Mouse (Mus musculus): ENCODE measurements at regions not wholly inside any gene's neighbourhood (a gene's known extent, or its start where the extent isn't known, plus 50 kb on each side); places are given as distances from the start of the nearest gene placed in this dataset.
"Not testable (repeated sequence)": the region's sequence is repeated elsewhere in the genome, so short reads cannot be mapped to it uniquely, and the experiment has no call there.

DNA sequence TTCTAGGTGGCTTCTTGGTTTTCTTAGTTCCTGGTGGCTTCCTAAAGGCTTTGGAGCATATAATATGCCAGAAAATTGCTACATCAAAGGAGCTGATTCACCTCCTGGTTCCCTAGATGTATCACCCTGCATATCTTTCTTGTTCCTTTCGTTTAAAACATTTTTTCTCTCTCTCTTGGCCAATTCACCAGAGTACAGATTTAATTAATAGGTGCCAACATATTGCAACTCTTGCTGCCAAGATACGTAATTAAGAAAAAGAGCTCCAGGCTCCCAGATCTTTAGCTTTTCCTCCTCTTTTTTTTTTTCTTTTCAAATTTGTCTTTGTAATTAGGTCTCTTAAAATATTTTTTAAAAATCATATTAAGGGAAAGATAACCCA is 1714.4 kb upstream of the 5930422O12Rik start:
- Histone ChIP-seq H3K4me3 (ENCODE audit: low read depth, low read length) (no peak overlapping the region), H3K36me3 (ENCODE audit: control insufficient read depth, insufficient read depth, low read length) (no peaks in the 10 kb centered on the region), H3K27ac (ENCODE audit: low read depth) (no peak overlapping the region), H3K27me3 (replicated peaks; ENCODE audit: control insufficient read depth, insufficient read depth, low read length) (no peaks in the 10 kb centered on the region), H3K9me3 (ENCODE audit: control insufficient read depth, low read length) (no peaks in the 10 kb centered on the region), H3K4me1 (replicated peaks; ENCODE audit: control insufficient read depth, insufficient read depth, low read length) (no peaks in the 10 kb centered on the region), H3K4me2 (ENCODE audit: low read length) (no peak overlapping the region), H3K9ac (ENCODE audit: low read length) (no peak overlapping the region)
- ATAC-seq (replicated peaks; ENCODE audit: low FRiP score, low TSS enrichment, low read depth) (no peak), DNase-seq (ENCODE audit: low spot score) (no peak)
- 76% methylated on average over 2 of the region's 2 CpGs for WGBS

DNA sequence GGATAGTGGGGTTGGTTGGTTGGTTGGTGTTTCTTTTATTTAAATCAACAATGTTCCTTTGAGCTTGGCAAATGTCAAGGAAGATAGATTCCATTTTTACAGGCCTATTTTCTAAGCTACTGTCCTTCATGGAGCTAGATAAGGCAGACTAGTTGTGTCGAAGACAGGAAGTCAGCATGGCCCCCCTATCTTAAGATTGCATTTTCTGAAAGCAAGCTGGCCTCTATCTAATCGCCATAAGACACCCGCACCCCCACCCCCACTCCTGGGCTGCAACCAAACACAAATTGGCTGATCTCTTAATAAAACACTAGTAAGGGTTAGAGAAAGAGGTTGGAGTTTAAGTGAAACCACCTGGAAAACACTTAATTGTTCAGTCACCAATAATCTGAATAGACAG is 1708.5 kb upstream of the 5930422O12Rik start:
- 54% methylated on average over 3 of the region's 3 CpGs for WGBS
- DNase-seq (ENCODE audit: low spot score): no peak

DNA sequence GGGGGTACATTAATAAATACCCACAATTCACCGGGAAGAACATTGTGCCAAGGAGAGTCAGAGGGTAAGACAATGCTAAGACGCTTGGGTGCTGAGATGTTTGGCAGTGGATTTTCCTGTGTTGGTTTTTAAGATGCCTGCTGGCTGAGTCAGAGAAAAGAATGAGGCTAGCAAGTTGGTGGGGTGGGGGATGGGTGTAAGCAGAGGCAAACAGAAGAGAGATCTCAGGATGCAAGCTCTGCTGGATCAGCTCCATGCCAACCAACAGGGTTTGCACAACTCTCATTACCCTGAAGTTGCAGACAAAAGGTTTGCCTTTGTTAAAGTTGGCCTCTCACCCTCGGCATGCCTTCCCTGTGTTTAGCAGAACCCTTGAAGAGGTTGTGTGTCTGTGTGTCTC is 1707.9 kb upstream of the 5930422O12Rik start:
- ATAC-seq (replicated peaks; ENCODE audit: low FRiP score, low TSS enrichment, low read depth) (no peak), DNase-seq (ENCODE audit: low spot score) (no peak)
- no peak overlapping the region for H3K27ac ChIP-seq (ENCODE audit: low read depth)

More for the DNA sequence above, 1708.5 kb upstream of the 5930422O12Rik start:
- Histone ChIP-seq H3K27ac (ENCODE audit: low read depth) (no peak overlapping the region), H3K27me3 (replicated peaks; ENCODE audit: control insufficient read depth, insufficient read depth, low read length) (no peaks in the 10 kb centered on the region), H3K4me1 (replicated peaks; ENCODE audit: control insufficient read depth, insufficient read depth, low read length) (no peaks in the 10 kb centered on the region), H3K4me2 (ENCODE audit: low read length) (no peak overlapping the region), H3K9me3 (ENCODE audit: control insufficient read depth, low read length) (no peaks in the 10 kb centered on the region), H3K9ac (ENCODE audit: low read length) (no peak overlapping the region), H3K36me3 (ENCODE audit: control insufficient read depth, insufficient read depth, low read length) (no peaks in the 10 kb centered on the region), H3K4me3 (ENCODE audit: low read depth, low read length) (no peak overlapping the region)
- no peak for ATAC-seq (replicated peaks; ENCODE audit: low FRiP score, low TSS enrichment, low read depth)

GRCm38 (mm10) chr8:31725430-31725829 is 1703.1 kb upstream of the 5930422O12Rik start:
- Histone ChIP-seq H3K9me3 (ENCODE audit: control insufficient read depth, low read length) (no peaks in the 10 kb centered on the region), H3K36me3 (ENCODE audit: control insufficient read depth, insufficient read depth, low read length) (no peaks in the 10 kb centered on the region), H3K4me2 (ENCODE audit: low read length) (no peak overlapping the region), H3K9ac (ENCODE audit: low read length) (no peak overlapping the region), H3K27me3 (replicated peaks; ENCODE audit: control insufficient read depth, insufficient read depth, low read length) (no peaks in the 10 kb centered on the region), H3K27ac (ENCODE audit: low read depth) (no peak overlapping the region), H3K4me3 (ENCODE audit: low read depth, low read length) (no peak overlapping the region), H3K4me1 (replicated peaks; ENCODE audit: control insufficient read depth, insufficient read depth, low read length) (no peaks in the 10 kb centered on the region)
- WGBS: 50% methylated on average over 3 of the region's 3 CpGs
- no peak for DNase-seq (ENCODE audit: low spot score)
- ATAC-seq (replicated peaks; ENCODE audit: low FRiP score, low TSS enrichment, low read depth): no peak

More for the DNA sequence above, 1707.9 kb upstream of the 5930422O12Rik start:
- H3K4me2 ChIP-seq (ENCODE audit: low read length): no peak overlapping the region
- no peak overlapping the region for H3K9ac ChIP-seq (ENCODE audit: low read length)
- no peaks in the 10 kb centered on the region for H3K27me3 ChIP-seq (replicated peaks; ENCODE audit: control insufficient read depth, insufficient read depth, low read length)
- 48% methylated on average over 3 of the region's 3 CpGs for WGBS
- H3K36me3 ChIP-seq (ENCODE audit: control insufficient read depth, insufficient read depth, low read length): no peaks in the 10 kb centered on the region
- H3K9me3 ChIP-seq (ENCODE audit: control insufficient read depth, low read length): no peaks in the 10 kb centered on the region
- no peak overlapping the region for H3K4me3 ChIP-seq (ENCODE audit: low read depth, low read length)
- no peaks in the 10 kb centered on the region for H3K4me1 ChIP-seq (replicated peaks; ENCODE audit: control insufficient read depth, insufficient read depth, low read length)

DNA sequence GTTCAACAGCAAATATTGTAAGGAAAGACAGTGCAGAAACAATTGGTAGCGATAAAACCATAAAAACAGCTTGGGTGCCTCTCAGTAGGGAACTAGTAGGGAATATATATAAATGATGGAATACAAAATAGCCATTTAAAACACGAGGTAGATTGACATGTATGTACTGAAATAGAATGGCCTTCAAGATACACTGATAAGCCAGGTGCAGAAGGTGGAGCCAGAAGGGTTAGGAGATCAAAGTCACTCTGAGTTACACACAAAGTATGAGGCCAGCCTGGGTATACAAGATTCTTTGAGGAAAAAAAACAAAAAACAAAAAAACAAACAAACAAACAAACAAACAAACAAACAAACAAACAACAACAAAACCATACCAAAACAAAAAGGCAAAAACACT is 1692.9 kb upstream of the 5930422O12Rik start:
- Histone ChIP-seq H3K4me3 (ENCODE audit: low read depth, low read length) (no peak overlapping the region), H3K4me2 (ENCODE audit: low read length) (no peak overlapping the region), H3K27ac (ENCODE audit: low read depth) (no peak overlapping the region), H3K4me1 (replicated peaks; ENCODE audit: control insufficient read depth, insufficient read depth, low read length) (no peaks in the 10 kb centered on the region), H3K36me3 (ENCODE audit: control insufficient read depth, insufficient read depth, low read length) (no peaks in the 10 kb centered on the region), H3K27me3 (replicated peaks; ENCODE audit: control insufficient read depth, insufficient read depth, low read length) (no peaks in the 10 kb centered on the region), H3K9ac (ENCODE audit: low read length) (no peak overlapping the region), H3K9me3 (ENCODE audit: control insufficient read depth, low read length) (no peaks in the 10 kb centered on the region)
- no peak for DNase-seq (ENCODE audit: low spot score)
- WGBS: 73% methylated on average over 2 of the region's 2 CpGs
- ATAC-seq (replicated peaks; ENCODE audit: low FRiP score, low TSS enrichment, low read depth): no peak

DNA sequence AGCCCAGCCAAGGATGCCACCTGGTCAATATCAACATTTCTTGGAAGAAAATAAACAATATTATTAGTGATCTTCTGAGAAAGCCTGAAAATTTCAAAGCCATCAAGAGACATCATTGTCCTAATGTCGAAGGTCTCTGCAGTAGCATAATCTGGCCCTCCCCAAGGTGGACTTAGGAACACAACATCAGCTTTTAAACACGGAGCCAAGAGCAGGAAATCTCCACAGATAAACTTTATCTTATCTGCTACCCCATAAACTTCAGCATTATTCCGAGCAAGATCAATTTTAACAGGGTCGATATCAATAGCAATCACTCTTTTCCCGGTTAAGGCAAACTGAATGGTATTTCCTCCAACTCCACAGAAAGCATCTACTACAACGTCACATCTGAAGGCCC is 1691.2 kb upstream of the 5930422O12Rik start:
- H3K27me3 ChIP-seq (replicated peaks; ENCODE audit: control insufficient read depth, insufficient read depth, low read length); H3K4me1 ChIP-seq (replicated peaks; ENCODE audit: control insufficient read depth, insufficient read depth, low read length); H3K4me2 ChIP-seq (ENCODE audit: low read length); H3K4me3 ChIP-seq (ENCODE audit: low read depth, low read length); H3K9ac ChIP-seq (ENCODE audit: low read length); DNase-seq (ENCODE audit: low spot score); H3K27ac ChIP-seq (ENCODE audit: low read depth); H3K9me3 ChIP-seq (ENCODE audit: control insufficient read depth, low read length); H3K36me3 ChIP-seq (ENCODE audit: control insufficient read depth, insufficient read depth, low read length): not testable (repeated sequence)
- ATAC-seq (replicated peaks; ENCODE audit: low FRiP score, low TSS enrichment, low read depth): peak; percentile 50; the same call in 1 of the 2 replicates
- WGBS: 58% methylated on average over 6 of the region's 6 CpGs

DNA sequence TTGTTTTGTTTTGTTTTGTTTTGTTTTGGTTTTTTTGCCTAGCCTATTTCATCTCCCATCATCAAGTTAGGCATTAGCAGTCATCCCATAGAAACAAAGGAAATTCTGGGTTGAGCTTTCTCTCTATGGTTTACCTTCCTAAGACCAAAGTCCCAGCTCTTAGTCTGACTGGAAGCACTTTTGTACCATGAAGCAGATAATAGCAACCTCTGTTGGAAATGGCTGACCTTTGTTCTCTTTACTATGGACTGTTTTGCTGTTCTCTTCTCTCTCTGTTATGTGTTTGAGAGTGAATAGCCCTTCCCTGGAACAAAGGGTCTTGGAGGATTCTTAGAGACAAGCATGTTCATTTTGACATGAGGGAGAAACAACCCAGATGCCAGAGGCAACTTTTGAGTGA is 1681.7 kb upstream of the 5930422O12Rik start:
- ATAC-seq (replicated peaks; ENCODE audit: low FRiP score, low TSS enrichment, low read depth) (no peak), DNase-seq (ENCODE audit: low spot score) (no peak)
- Histone ChIP-seq H3K36me3 (ENCODE audit: control insufficient read depth, insufficient read depth, low read length) (no peaks in the 10 kb centered on the region), H3K4me2 (ENCODE audit: low read length) (no peak overlapping the region), H3K27me3 (replicated peaks; ENCODE audit: control insufficient read depth, insufficient read depth, low read length) (no peaks in the 10 kb centered on the region), H3K9me3 (ENCODE audit: control insufficient read depth, low read length) (no peaks in the 10 kb centered on the region), H3K4me1 (replicated peaks; ENCODE audit: control insufficient read depth, insufficient read depth, low read length) (no peaks in the 10 kb centered on the region), H3K9ac (ENCODE audit: low read length) (no peak overlapping the region), H3K27ac (ENCODE audit: low read depth) (no peak overlapping the region), H3K4me3 (ENCODE audit: low read depth, low read length) (no peak overlapping the region)

DNA sequence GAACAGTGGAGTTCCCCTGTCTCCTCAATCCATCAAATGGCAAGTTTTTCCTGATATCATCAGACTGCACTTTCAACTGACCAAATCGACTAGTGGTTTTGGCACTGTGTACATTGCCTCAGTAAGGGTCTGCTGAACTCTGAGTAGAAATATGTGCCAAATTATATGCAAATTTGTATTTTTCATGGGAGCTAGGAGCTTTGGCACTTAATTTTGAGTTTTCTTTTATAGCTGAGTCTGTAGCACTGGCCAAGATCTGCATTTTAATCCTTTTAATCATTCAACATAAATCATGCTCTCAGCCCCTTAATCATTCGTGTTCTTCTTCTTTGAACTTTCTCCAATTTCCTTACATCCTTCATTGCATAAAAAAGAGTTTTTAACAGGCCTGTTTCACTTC is 1678.5 kb upstream of the 5930422O12Rik start:
- H3K4me2 ChIP-seq (ENCODE audit: low read length): no peak overlapping the region
- H3K4me1 ChIP-seq (replicated peaks; ENCODE audit: control insufficient read depth, insufficient read depth, low read length): no peaks in the 10 kb centered on the region
- no peak overlapping the region for H3K4me3 ChIP-seq (ENCODE audit: low read depth, low read length)
- no peak overlapping the region for H3K9ac ChIP-seq (ENCODE audit: low read length)
- no peaks in the 10 kb centered on the region for H3K27me3 ChIP-seq (replicated peaks; ENCODE audit: control insufficient read depth, insufficient read depth, low read length)
- no peaks in the 10 kb centered on the region for H3K36me3 ChIP-seq (ENCODE audit: control insufficient read depth, insufficient read depth, low read length)
- no peak overlapping the region for H3K27ac ChIP-seq (ENCODE audit: low read depth)
- DNase-seq (ENCODE audit: low spot score) (no peak), ATAC-seq (replicated peaks; ENCODE audit: low FRiP score, low TSS enrichment, low read depth) (no peak)
- no peaks in the 10 kb centered on the region for H3K9me3 ChIP-seq (ENCODE audit: control insufficient read depth, low read length)
- 53% methylated on average over 2 of the region's 2 CpGs for WGBS

- H3K4me1 ChIP-seq (replicated peaks; ENCODE audit: control insufficient read depth, insufficient read depth, low read length): no peaks in the 10 kb centered on the region
- no peaks in the 10 kb centered on the region for H3K27me3 ChIP-seq (replicated peaks; ENCODE audit: control insufficient read depth, insufficient read depth, low read length)
- no peak overlapping the region for H3K9ac ChIP-seq (ENCODE audit: low read length)
- WGBS: 74% methylated on average over 3 of the region's 3 CpGs
- H3K9me3 ChIP-seq (ENCODE audit: control insufficient read depth, low read length): no peaks in the 10 kb centered on the region
- H3K4me3 ChIP-seq (ENCODE audit: low read depth, low read length): no peak overlapping the region
- no peaks in the 10 kb centered on the region for H3K36me3 ChIP-seq (ENCODE audit: control insufficient read depth, insufficient read depth, low read length)
- H3K4me2 ChIP-seq (ENCODE audit: low read length): no peak overlapping the region
- ATAC-seq (replicated peaks; ENCODE audit: low FRiP score, low TSS enrichment, low read depth): no peak
- no peak for DNase-seq (ENCODE audit: low spot score)
- H3K27ac ChIP-seq (ENCODE audit: low read depth): no peak overlapping the region
Measured at GRCm38 (mm10) chr8:31750482-31751126, 1677.9 kb upstream of the 5930422O12Rik start.

Measured in intestine, embryonic 14.5 days (tissue).